Mouse (Mus musculus) T-helper 2 cell (primary cell): ENCODE measurements around the gene Ppm1d.

Experiments
- in situ Hi-C: fragments of 300-600 bp; cut with MboI, MseI; formaldehyde crosslinking; loops from one replicate; pipeline ENCODE4 v1.15.1; 2025; ENCODE audit warnings: high pct_unique_total_duplicates

Ppm1d gene

DNA sequence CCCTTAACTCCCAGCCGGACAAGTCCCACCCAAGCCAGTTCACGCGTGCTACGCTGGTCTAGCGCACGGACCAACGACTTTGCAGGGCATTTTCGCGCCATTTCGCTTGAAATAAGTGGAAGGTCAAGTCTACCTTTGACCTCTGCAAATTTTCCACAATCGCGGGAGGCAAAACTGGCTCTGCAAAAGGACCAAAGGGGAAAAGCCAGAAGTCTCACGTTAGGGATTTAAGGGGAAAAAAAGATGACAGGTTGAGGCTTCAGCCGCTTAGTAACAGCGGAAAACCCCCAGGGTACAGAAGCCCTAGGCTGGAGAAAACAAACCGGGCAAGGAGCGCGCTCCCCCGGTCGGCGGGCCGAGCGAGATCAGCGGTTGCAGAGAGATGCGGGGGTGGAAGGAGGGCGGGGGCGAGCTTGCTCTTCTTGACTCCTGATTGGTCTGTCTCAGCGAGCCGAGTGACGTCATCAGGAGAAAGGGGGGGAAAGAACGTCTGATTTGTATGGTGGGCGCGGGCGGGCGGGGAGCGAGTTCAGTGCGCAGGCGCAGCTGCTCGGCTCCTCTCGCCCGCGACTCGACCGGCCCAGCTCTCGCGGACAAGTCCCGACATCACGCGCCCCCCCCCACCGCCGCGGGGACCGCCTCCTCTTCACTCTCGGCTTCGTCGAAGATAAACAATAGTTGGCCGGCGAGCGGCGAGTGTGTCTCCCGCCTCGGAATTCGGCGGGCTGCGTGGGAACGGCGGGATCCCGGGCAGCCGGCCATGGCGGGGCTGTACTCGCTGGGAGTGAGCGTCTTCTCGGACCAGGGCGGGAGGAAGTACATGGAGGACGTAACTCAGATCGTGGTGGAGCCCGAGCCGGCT, at the start of gene Ppm1d:
Gene Ppm1d (plus strand): TSS at position 532 of the 862 bp plus-strand sequence.
- in situ Hi-C loops: loop anchor here (5.0 kb wide), 1 partner anchor 36 kb away; no protein-coding TSS in a partner anchor

DNA sequence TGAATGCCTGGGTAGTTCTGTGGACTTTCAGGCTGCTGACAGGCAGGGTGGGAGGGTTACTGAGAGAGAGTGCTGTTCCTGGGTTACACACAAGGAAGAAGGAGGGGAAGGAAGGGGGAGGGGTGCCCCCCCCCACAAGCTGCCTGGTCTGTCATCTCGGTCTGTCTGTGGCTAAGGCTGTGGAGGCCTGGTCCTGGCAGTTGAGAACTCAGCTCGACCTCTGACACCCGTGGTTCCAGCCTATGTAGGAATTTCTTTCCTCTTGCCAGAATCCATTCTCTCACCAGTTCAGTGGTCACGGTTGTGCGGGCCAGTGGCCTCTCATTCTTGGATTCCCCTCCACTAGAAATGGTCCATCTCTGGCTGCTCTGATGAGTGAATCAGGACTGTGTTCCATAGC, 46.4 kb upstream of the Ppm1d start:
- in situ Hi-C loops: no loop called here

DNA sequence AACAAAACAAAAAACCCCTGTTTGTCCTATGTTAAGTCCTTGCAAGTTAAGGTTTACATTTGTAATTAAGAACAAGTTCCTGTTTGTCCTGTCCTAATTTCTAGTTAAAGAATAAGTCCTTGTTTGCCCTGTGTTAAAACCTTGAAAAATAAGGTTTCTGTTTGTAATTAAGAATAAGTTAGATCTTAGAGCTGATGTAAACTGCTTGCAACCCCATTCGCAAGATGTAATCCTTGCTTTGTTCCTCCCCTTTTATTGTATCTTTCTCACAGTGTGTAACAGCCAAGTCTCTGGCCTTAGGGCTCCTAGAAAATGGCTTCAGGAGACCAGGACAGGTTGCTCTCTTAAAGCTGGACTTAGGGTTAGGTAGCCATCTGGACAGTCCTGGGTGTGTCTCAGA, 43.7 kb upstream of the Ppm1d start:
- in situ Hi-C loops: no loop called here

DNA sequence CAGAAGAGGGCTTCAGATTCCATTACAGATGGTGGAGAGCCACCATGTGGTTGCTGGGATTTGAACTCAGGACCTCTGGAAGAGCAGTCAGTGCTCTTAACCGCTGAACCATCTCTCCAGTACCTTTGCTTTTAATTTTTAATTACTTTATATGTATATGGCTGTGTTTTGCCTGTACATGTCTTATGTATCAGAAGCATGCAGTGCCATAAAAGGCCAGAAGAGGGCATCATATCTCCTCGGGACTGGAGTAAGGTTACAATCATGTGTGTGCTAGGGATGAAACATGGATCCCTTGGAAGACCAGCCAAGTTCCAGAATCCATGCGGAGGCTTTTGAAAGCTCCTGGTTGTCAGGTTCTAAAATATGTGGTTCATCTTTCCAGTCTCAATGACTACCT, 40.4 kb upstream of the Ppm1d start:
- in situ Hi-C loops: loop anchor here (5.0 kb wide), 1 partner anchor 62 kb away; no protein-coding TSS in a partner anchor

DNA sequence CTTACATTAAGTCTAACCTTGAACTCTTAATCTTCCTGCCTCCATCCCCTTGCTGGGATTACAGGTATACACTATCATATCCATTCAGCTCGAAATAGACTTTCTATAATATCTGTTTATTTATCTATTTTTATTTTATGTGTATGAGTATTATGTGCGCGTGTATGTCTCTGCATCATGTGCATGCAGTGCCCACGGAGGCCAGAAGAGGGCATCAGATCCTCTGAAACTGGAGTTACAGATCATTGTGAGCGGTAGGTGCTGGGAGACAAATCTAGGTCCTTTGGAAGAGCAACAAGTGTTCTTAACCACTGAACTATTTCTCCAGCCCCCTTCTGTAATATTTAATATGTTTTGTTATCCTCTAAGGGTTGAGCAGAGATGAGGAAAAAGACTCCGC, 37.7 kb upstream of the Ppm1d start:
- in situ Hi-C loops: loop anchor here (5.0 kb wide), 1 partner anchor 59 kb away; no protein-coding TSS in a partner anchor

DNA sequence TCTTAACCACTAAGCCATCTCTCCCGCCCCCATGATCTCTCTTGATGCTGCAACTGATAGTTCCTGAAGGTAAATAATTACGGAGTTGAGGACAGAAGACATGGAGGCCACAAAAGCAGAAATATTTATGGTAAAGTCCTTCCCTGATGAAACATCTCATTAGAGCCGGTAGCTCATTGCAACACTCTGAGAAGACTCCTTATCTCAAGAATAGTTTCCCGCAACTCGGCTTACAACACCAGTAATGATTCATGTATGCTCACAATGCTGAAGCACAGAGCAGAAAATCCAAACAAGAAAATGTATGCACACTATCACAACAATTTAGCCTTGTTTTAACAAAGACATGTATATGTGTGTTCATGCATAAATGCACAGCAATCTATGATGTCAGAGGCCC, 35.9 kb upstream of the Ppm1d start:
- in situ Hi-C loops: no loop called here

DNA sequence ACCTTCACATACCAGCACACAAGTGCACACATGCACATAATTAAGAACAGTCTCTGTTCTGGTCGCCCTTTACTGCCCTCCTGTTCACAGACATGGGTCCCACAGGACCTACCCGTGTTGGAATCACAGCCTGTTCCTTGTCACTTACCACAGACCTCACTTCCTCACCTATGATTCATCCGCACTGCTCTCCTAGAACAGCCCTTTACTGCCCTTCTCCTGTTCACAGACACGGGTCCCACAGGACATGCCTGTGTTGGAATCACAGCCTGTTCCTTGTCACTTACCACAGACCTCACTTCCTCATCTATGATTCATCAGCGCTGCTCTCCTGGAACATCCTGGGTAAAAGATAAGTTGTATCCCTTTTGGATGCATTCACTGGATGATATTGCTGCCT, 33.4 kb upstream of the Ppm1d start:
- in situ Hi-C loops: no loop called here

DNA sequence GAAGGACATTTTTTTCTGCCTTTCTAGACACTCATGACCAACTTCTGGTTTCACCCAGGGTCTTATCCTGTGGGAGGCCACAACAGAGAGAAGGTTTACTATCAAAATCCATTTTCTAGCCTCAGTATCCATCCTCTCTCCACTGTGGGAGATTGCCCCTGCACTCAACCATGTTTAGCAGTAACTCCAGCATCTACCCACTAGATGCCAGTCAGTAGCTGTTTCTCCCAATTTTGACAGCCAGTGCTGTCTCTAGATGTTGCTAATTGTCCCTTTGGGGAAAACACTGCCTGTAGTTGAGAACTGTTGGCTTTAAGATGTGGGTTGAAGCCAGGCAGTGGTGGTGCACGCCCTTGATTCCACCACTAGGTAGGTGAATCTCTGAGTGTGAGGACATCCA, 32.9 kb upstream of the Ppm1d start:
- in situ Hi-C loops: no loop called here

DNA sequence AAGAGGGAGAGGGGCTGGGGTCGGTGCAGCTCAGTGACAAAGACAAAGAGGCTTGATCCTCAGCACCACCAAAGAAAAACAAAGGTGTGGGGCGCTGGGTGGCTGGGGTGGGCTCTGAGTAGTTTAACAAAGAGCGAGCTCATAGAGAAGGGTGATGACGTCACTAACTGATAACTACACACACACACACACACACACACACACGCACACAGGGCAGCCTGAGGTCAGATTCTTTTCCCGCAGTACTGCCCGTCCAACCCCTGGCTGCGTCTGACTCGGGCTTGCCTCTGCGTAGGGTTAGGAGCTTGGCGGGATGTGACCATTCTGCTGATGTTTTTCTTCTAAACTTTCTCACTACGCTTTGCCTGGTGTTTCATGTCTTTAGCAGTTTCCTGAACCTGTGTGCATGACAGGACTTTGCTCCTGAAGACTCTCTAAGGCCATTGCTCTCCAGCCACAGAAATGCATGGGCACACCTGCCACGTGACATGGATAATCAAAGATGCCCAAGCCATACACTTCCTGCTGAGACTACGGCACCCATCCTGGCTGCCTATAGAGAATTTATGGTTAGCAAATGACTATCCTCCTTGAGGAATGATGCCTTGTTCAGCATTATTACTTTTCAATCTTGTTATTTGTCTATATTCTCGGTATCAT, 29.7 kb upstream of the Ppm1d start:
- in situ Hi-C loops: no loop called here

DNA sequence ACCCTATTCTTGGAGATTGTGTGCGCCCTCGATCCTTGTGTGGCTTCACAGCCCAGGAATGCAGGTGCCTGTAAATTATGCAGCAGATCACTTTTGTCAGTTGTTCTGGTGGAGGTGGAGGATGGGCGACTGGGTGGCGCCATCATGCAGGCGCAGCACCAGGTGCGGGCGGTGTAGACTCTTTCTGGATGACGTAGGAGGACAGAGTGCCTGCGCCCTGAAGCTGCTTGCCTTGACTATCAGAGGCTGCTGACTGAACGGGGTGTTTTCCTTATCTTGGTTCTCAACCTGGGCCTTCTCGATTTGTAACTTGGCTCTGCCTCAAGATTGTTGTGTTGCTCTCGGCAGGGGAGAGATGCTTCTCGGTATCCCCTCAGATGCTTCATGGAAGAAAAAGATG, 13.1 kb upstream of the Ppm1d start:
- in situ Hi-C loops: no loop called here

DNA sequence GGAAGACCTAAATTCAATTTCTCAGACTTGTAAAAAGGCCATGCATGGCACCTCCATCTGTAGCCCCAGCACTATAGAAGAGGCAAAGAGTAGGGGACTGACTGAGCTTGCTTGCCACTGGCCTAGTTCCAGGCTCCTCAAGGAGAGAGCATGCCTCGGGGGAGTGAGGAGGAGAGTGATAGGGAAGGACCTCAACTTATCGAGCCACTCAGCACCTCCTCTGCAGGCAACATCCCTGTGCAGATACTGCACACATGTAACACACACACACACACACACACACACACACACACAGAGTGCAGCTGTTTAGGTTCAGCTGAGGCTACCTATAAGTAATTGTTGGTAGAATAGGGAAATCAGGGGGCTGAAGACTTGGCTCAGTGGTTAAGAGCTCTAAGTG, 11.2 kb upstream of the Ppm1d start:
- in situ Hi-C loops: no loop called here

DNA sequence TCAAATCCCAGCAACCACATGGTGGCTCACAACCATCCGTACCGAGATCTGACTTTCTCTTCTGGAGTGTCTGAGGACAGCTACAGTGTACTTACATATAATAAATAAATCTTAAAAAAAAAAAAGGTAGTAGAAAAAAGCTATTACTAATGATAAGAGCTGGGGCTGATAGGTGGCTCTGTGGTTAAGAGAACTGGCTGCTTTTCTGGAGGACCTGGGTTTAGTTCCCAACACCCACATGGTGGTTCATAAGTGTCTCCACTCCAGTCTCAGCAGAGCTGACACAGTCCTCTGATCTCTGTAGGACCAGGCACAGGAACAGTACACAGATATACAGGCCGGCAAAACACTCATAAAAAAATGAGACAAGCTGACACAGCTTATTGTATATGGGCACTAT, 9.9 kb upstream of the Ppm1d start:
- in situ Hi-C loops: no loop called here

DNA sequence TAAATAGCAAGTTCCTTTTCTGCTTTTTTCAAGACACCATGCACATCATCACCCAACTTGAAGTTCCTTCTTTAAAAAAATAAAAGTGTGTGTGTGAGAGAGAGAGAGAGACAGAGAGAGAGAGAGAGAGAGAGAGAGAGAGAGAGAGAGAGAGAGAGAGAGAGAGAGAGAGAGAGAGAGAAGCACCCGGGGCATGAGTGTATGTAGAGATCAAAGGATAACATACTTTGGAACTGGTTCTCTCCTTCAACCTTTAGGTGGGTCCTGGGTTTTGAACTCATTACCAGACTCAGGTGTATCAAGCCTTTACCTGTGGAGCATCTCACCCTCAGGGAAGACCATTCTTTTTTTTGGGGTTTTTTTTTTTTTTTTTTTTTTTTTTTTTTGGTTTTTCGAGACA, 9.2 kb upstream of the Ppm1d start:
- in situ Hi-C loops: no loop called here

DNA sequence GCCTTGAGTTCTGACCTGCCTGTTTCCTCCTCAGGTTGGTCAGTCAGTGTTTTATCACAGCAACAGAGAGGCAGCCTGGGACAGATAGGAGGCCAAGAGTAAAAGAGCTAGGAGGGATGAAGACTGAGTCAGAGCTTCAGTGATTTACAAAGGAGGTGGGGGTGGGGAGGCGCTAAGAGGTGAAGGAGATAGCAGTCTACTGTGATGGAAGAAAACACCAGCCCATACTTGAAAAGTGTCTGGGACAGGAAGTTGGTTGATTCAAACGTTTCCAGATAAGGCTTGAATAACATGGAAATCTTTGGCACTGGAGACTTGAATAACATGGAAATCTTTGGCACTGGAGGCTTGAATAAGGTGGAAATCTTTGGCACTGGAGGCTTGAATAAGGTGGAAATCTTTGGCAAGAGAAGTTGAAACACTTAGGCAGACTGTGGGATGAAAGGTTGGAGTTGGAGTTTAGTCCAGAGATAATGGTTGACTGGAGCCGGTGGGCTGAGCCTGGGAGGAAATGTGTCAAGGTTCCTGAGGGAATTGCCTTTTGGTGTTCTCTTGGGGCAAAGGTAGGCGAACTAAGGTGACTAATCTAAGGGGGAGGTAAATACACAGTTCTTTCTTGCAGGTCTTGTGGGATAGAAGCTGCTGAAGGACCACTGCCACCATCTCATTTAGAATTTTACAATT, 4.3 kb upstream of the Ppm1d start:
- in situ Hi-C loops: no loop called here

DNA sequence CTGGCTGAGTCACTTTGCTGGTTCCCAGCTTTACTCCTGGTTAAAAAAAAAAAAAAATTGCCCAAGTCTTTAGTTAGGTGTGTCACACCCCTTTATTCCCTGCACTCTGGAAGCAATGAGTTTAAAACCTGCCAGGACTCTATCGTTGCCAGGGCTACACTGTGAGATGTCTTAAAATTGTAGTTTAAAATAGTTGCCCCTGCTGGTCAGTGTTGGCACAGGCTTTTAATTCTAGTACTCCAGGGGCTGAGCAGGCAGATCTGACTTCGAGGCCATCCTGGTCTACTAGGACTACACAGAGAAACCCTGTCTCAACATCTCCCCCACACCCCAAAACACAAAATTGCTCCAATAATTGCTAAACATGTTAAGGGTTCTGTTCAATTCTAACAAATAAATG, 2.2 kb upstream of the Ppm1d start:
- in situ Hi-C loops: no loop called here

DNA sequence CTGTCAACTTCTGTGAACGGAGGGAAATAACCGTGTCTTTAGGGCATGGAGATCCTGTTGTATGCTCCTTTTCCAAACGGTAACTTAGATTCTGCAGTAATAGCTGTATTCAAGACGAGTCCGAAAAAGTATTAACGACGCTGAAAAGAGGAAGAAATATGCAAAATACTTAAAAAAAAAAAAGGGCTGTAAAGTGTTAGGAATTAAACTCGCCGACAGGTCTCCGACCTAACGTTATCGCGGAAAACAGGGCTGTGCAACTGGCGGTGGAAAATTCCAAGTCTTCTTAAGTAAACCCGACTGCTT, 684 bp upstream of the Ppm1d start:
- in situ Hi-C loops: loop anchor here (5.0 kb wide), 1 partner anchor 37 kb away; no protein-coding TSS in a partner anchor

DNA sequence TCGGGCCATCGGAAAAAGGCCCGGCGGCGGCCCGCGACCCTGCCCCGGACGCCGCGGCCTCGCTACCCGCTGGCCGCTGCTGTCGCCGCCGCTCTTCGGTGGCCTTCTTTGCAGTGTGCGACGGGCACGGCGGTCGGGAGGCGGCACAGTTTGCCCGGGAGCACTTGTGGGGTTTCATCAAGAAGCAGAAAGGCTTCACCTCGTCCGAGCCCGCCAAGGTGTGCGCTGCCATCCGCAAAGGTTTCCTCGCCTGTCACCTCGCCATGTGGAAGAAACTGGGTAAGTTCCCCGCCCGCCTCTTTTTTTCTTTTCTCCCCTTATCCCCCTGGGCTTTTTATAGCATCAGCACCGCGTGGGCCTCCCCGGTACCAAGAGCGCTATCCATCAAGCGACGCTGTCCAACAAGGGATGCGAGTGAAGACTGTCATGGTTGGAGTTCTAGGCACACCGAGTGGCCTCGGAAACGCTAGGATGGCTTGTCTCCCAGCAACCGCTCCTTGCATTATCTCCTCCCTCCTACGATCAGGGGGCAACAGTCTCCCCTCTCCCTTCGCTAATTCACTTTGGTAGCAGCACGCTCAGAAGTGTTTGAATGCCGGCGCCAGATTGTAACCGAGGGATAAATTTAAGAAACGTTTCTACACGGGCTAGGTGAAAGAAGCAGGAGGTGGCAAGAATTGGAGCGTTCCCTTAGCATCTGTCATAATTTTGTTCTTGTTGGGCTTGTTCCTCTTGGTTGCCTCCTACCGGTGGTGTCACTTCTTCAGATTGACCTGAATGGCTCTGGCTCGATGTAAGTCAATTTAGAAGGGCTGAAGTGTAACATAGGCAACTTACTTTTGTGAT, 824 bp downstream of the Ppm1d start:
- in situ Hi-C loops: loop anchor here (5.0 kb wide), 1 partner anchor 35 kb away; no protein-coding TSS in a partner anchor

DNA sequence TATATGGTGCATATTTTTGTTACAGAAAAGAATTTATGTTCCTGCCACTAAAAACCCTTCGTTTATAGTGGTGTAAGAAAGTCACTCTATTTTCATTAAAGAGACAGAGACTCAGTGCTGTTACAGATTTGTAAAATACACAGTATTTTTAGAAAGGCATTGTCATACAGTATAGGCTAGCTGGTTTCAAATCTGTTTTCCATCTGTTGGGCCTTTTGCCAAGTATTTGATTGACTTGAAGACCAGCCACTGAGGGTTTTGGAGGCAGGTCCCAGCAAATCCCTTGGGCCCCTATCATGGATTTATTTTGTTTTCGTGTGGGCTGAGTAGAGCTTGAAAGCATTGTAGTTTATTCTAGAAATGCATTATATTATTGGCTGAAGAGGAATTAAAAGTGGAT, 1.8 kb downstream of the Ppm1d start:
- in situ Hi-C loops: loop anchor here (5.0 kb wide), 1 partner anchor 34 kb away; no protein-coding TSS in a partner anchor

DNA sequence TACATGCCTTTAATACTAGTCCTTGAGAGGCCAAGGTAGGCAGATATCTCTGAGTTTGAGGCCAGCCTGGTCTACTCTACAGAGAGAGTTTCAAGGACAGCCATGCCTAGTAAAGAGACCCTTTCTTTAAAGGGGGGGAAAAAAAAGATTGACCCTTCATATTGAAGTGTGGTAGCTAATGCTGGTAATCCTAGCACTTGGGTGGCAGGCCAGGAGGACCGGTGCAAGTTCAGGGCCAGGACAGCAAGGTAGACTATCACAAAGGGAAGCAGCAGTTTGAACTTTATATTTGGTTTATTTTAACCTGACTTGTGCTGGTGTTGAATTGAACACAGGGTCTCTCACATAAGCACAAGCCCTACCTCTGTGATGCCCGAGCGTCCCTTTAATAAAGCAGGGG, 2.3 kb downstream of the Ppm1d start:
- in situ Hi-C loops: loop anchor here (5.0 kb wide), 1 partner anchor 34 kb away; no protein-coding TSS in a partner anchor

DNA sequence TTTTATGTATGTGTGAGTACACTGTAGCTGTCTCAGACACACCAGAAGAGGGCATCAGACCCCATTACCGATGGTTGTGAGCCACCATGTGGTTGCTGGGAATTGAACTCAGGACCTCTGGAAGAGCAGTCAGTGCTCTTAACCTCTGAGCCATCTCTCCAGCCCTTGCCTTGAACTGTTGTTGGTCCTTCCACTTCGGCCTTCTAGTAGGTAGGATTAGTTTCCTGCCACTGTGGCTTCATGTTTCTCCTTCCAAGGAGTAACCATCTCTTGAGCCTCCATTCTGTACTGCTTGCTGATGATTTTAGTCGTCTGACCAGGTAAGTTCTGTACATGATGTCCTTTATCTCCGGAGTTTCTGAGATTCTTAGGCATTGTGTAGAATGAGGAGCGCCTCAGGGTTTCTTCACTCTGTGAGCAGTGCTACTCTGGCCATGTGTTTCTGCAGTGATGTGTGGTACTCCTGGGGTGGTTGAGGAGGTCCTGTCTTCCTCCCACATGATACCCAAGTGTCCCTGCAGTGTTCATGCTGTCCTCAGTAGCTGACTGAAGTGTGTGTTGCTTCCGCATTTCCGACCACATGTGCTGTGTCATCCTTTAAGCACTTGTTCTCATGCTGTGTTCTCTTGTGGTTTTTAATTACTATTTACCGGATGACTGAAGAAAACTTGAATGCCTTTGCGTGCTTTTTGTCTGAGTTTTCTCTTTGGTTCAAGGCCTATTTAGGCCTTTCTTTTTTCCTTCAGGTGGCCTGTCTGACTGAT, 12.7 kb downstream of the Ppm1d start:
- in situ Hi-C loops: no loop called here

DNA sequence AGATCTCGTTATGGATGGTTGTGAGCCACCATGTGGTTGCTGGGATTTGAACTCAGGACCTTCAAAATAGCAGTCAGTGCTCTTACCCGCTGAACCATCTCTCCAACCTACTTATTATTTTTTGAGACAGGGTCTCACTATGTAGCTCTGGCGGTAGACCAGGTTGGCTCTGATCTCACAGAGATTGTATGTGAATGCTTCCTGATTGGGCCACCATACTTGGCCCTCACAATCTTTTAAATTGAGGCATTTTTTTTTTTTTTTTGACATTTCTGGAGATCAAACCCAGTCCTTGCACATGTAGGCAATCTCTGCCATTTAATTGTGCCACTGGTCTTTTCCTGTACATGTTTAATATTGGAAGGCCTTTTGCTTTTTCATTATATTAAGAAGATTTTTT, 17.7 kb downstream of the Ppm1d start:
- in situ Hi-C loops: no loop called here
